Mouse (Mus musculus): ENCODE measurements around the gene Cdiptos. TPM values are rescaled to one million over a fixed set of nuclear protein-coding genes. Genes with fewer than 3 reads are reported as not detected.
A peak's percentile ranks its signal among the peaks of the same experiment; 100 is the strongest.

Cdiptos gene
- polyA plus RNA-seq, 1 experiment from 2014 or later = 2.1 TPM

- Histone ChIP-seq H3K9me3 (replicated peaks; ENCODE audit: control insufficient read depth, low read length) (no peaks in the 10 kb centered on the region), H3K27me3 (ENCODE audit: control insufficient read depth, insufficient read depth, low read length) (peaks cover 19% of the 10 kb centered on the region), H3K9ac (ENCODE audit: low read length) (peak within 1 kb of the TSS; percentile 48; the same call in 1 of the 2 replicates), H3K4me1 (ENCODE audit: control insufficient read depth, insufficient read depth, low read length) (peaks cover 7% of the 10 kb centered on the region; the same call in 1 of the 2 replicates), H3K36me3 (ENCODE audit: control insufficient read depth, insufficient read depth, low read length) (no peaks in the 10 kb centered on the region), H3K4me3 (replicated peaks; ENCODE audit: low read length) (peak within 1 kb of the TSS; percentile 55), H3K27ac (ENCODE audit: low read length) (no peak within 1 kb of the TSS), H3K4me2 (ENCODE audit: low read depth, low read length) (peak within 1 kb of the TSS; percentile 100)
- peak; percentile 86 for ATAC-seq (ENCODE audit: insufficient read depth, low FRiP score)
- WGBS = under 1% methylated on average over 42 of the region's 42 CpGs
These were observed 25.9 kb downstream of the Cdiptos start, which contains the start of gene Sez6l2 for GRCm38 (mm10) chr7:126949793-126950646. Gene Sez6l2, plus strand, starts transcription at chr7:126950563.

- Histone ChIP-seq H3K4me1 (ENCODE audit: control insufficient read depth, insufficient read depth, low read length) (peaks cover 7% of the 10 kb centered on the region; the same call in 1 of the 2 replicates), H3K27me3 (ENCODE audit: control insufficient read depth, insufficient read depth, low read length) (peaks cover 19% of the 10 kb centered on the region), H3K27ac (ENCODE audit: low read length) (no peak within 1 kb of the TSS), H3K36me3 (ENCODE audit: control insufficient read depth, insufficient read depth, low read length) (no peaks in the 10 kb centered on the region), H3K9me3 (replicated peaks; ENCODE audit: control insufficient read depth, low read length) (no peaks in the 10 kb centered on the region), H3K9ac (ENCODE audit: low read length) (peak within 1 kb of the TSS; percentile 48; the same call in 1 of the 2 replicates), H3K4me3 (replicated peaks; ENCODE audit: low read length) (peak within 1 kb of the TSS; percentile 55), H3K4me2 (ENCODE audit: low read depth, low read length) (peak within 1 kb of the TSS; percentile 100)
- 0% methylated on average over 21 of the region's 21 CpGs for WGBS
- no peak; the same call in 1 of the 2 replicates for ATAC-seq (ENCODE audit: insufficient read depth, low FRiP score)
These were observed 26.5 kb downstream of the Cdiptos start, which contains the start of gene Asphd1 for GRCm38 (mm10) chr7:126949403-126949792. Gene Asphd1, minus strand, starts transcription at chr7:126949582.

DNA sequence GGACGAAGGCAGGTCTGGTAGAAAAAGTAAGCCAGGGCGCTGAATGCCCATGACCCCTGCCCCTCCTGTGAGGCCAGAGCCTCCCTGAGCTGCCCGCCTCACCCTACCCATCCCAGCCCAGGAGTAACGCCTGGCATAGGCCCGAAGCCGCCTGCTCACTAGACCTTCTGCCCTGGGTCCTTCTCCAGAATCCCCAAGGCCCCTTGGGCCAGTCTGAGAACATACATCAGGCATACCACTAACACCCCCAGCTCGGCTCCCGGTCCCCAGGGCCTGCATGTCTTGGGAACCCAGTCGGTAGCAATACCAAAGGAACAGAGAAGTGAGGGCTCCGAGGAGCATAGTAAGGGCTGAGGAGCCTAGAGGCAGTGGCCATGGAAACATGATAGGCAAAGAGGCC lies 27.3 kb downstream of the Cdiptos start:
- Histone ChIP-seq H3K4me2 (ENCODE audit: low read depth, low read length) (no peak overlapping the region), H3K9ac (ENCODE audit: low read length) (no peak overlapping the region), H3K9me3 (replicated peaks; ENCODE audit: control insufficient read depth, low read length) (no peaks in the 10 kb centered on the region), H3K36me3 (ENCODE audit: control insufficient read depth, insufficient read depth, low read length) (no peaks in the 10 kb centered on the region), H3K4me3 (replicated peaks; ENCODE audit: low read length) (no peak overlapping the region), H3K27ac (ENCODE audit: low read length) (no peak overlapping the region), H3K4me1 (ENCODE audit: control insufficient read depth, insufficient read depth, low read length) (peaks cover 7% of the 10 kb centered on the region; the same call in 1 of the 2 replicates), H3K27me3 (ENCODE audit: control insufficient read depth, insufficient read depth, low read length) (peaks cover 19% of the 10 kb centered on the region)
- ATAC-seq (ENCODE audit: insufficient read depth, low FRiP score) = no peak
- WGBS = 72% methylated on average over 10 of the region's 10 CpGs

DNA sequence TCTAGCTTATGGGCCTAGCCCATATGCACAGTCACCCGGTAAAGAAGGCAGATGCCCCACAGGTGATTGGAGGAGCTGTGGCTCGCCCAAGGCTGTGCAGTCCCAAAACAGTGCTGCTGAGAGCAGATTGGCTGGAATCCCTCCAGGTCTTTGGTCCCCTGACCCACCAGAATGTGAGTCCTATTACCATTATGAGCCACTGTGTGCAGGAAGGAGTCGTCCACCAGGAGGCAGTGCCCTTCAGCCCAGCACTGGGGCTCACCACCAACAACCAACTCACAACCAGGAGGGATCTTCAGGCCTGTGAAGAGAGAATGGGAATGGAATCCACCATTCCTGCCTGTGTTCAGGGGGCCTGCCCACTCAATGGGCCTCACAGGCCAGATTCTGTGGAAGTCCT lies 29.4 kb downstream of the Cdiptos start:
- H3K27me3 ChIP-seq (ENCODE audit: control insufficient read depth, insufficient read depth, low read length) = peaks cover 17% of the 10 kb centered on the region
- ATAC-seq (ENCODE audit: insufficient read depth, low FRiP score) = no peak
- no peak overlapping the region for H3K4me2 ChIP-seq (ENCODE audit: low read depth, low read length)
- no peak overlapping the region for H3K27ac ChIP-seq (ENCODE audit: low read length)
- peaks cover 7% of the 10 kb centered on the region; the same call in 1 of the 2 replicates for H3K4me1 ChIP-seq (ENCODE audit: control insufficient read depth, insufficient read depth, low read length)
- H3K9ac ChIP-seq (ENCODE audit: low read length) = no peak overlapping the region
- H3K36me3 ChIP-seq (ENCODE audit: control insufficient read depth, insufficient read depth, low read length) = no peaks in the 10 kb centered on the region
- no peak overlapping the region for H3K4me3 ChIP-seq (replicated peaks; ENCODE audit: low read length)
- WGBS = 43% methylated on average over 3 of the region's 3 CpGs
- no peaks in the 10 kb centered on the region for H3K9me3 ChIP-seq (replicated peaks; ENCODE audit: control insufficient read depth, low read length)

DNA sequence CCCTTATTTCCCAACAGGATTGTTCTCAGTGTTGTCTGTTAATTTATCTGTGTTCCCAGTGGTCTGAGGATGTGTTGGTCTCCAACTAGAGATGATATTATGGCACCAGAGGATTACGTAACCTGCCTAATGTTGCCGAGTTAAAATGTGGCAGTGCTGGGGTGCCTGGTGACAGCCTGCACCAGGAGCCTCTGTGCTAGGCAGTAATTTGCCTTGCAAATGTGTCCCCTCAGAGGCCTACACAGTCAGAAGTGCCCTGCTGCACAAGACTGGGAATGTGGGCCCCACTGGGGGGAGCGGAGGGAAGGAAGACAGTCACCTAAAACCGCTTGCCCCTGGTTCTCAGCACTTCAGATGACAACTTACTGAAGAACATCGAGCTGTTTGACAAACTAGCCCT lies 34.1 kb downstream of the Cdiptos start:
- H3K27me3 ChIP-seq (ENCODE audit: control insufficient read depth, insufficient read depth, low read length) = no peaks in the 10 kb centered on the region
- H3K4me1 ChIP-seq (ENCODE audit: control insufficient read depth, insufficient read depth, low read length) = no peaks in the 10 kb centered on the region
- H3K4me2 ChIP-seq (ENCODE audit: low read depth, low read length) = no peak overlapping the region
- ATAC-seq (ENCODE audit: insufficient read depth, low FRiP score) = no peak
- no peak overlapping the region for H3K4me3 ChIP-seq (replicated peaks; ENCODE audit: low read length)
- 85% methylated on average over 5 of the region's 5 CpGs for WGBS
- no peak overlapping the region for H3K27ac ChIP-seq (ENCODE audit: low read length)
- no peaks in the 10 kb centered on the region for H3K9me3 ChIP-seq (replicated peaks; ENCODE audit: control insufficient read depth, low read length)
- H3K9ac ChIP-seq (ENCODE audit: low read length) = no peak overlapping the region
- no peaks in the 10 kb centered on the region for H3K36me3 ChIP-seq (ENCODE audit: control insufficient read depth, insufficient read depth, low read length)

DNA sequence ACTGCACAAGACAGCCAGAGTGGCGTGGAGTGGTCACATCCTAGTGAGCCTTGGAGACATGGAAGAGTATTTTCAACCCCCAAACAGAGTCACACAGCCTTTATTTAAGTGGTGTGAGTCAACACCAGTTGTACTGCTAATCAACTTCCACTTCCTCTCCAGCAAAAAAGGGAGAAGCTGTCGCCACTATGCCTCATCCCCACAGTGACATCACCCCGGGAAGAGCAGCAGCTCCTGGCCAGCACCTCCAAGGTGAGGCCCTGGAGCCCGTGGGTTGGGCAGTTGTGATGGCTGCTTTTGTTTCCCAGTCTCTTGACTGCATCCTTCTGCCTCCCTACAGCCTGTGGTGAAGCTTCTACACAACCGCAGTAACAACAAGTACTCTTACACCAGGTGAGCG lies 34.7 kb downstream of the Cdiptos start:
- Histone ChIP-seq H3K27ac (ENCODE audit: low read length) (no peak overlapping the region), H3K9ac (ENCODE audit: low read length) (no peak overlapping the region), H3K36me3 (ENCODE audit: control insufficient read depth, insufficient read depth, low read length) (no peaks in the 10 kb centered on the region), H3K4me1 (ENCODE audit: control insufficient read depth, insufficient read depth, low read length) (no peaks in the 10 kb centered on the region), H3K9me3 (replicated peaks; ENCODE audit: control insufficient read depth, low read length) (no peaks in the 10 kb centered on the region), H3K27me3 (ENCODE audit: control insufficient read depth, insufficient read depth, low read length) (no peaks in the 10 kb centered on the region), H3K4me2 (ENCODE audit: low read depth, low read length) (no peak overlapping the region), H3K4me3 (replicated peaks; ENCODE audit: low read length) (no peak overlapping the region)
- 49% methylated on average over 6 of the region's 6 CpGs for WGBS
- ATAC-seq (ENCODE audit: insufficient read depth, low FRiP score) = no peak

DNA sequence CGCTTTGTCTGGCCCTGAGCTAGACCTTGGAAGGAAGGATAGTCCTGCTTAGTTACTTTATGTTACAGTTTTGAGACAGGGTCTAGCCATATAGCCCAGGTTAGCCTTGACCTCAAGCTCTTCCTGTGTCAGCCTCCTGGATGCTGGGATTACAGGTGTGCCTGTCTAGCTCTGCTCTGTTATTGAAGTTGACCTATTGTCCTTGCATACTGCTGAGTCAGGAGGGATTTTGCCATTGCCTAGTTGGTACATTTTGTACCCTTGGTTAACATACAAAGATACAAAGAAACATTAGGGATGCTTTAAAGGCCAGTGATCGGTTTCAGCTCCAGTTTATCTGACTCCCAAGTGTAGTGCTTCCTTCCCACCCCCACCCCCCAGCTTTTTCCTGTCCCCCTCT lies 43.2 kb downstream of the Cdiptos start:
- Histone ChIP-seq H3K4me3 (replicated peaks; ENCODE audit: low read length) (no peak overlapping the region), H3K4me2 (ENCODE audit: low read depth, low read length) (no peak overlapping the region), H3K27ac (ENCODE audit: low read length) (no peak overlapping the region), H3K4me1 (ENCODE audit: control insufficient read depth, insufficient read depth, low read length) (peaks cover 8% of the 10 kb centered on the region; the same call in 1 of the 2 replicates), H3K9ac (ENCODE audit: low read length) (no peak overlapping the region), H3K9me3 (replicated peaks; ENCODE audit: control insufficient read depth, low read length) (no peaks in the 10 kb centered on the region), H3K36me3 (ENCODE audit: control insufficient read depth, insufficient read depth, low read length) (no peaks in the 10 kb centered on the region), H3K27me3 (ENCODE audit: control insufficient read depth, insufficient read depth, low read length) (no peaks in the 10 kb centered on the region)
- WGBS = 92% methylated on average over 2 of the region's 2 CpGs
- no peak for ATAC-seq (ENCODE audit: insufficient read depth, low FRiP score)

GRCm38 (mm10) chr7:126929046-126929445 lies 46.9 kb downstream of the Cdiptos start:
- Histone ChIP-seq H3K4me1 (ENCODE audit: control insufficient read depth, insufficient read depth, low read length) (peaks cover 8% of the 10 kb centered on the region; the same call in 1 of the 2 replicates), H3K27ac (ENCODE audit: low read length) (peak overlapping the region; percentile 67), H3K9ac (ENCODE audit: low read length) (peak overlapping the region; percentile 88), H3K4me2 (ENCODE audit: low read depth, low read length) (peak overlapping the region; percentile 72), H3K9me3 (replicated peaks; ENCODE audit: control insufficient read depth, low read length) (no peaks in the 10 kb centered on the region), H3K36me3 (ENCODE audit: control insufficient read depth, insufficient read depth, low read length) (no peaks in the 10 kb centered on the region), H3K4me3 (replicated peaks; ENCODE audit: low read length) (peak overlapping the region; percentile 90), H3K27me3 (ENCODE audit: control insufficient read depth, insufficient read depth, low read length) (no peaks in the 10 kb centered on the region)
- WGBS = 0% methylated on average over 26 of the region's 27 CpGs
- no peak for ATAC-seq (ENCODE audit: insufficient read depth, low FRiP score)

DNA sequence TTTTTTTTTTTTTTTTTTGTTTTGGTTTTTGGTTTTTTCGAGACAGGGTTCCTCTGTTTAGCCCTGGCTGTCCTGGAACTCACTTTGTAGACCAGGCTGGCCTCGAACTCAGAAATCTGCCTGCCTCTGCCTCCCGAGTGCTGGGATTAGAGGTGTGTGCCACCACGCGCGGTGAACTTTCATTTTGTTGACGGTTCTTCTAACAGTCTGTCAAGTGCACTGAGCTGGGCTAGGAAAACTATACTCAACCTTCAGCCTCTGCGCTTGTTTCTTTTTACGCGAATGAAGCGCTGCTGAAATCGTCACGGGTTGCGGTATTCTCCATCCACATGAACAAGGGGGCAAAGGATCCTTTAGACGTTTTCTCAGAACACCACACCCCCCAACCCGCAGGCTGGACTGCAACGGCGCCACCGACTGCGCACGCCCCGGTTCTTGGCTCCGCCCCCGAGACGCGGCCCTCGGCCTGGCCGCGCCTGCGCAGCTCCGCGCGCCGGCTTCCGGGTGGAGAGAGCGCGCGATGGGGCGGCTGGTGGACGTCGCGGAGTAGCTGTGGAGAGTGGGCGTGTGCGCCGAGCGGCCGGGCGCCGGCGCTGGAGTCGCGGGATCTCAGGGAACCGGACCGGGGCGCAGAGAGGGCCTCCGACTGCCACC lies 47.4 kb downstream of the Cdiptos start, which contains the start of gene Kctd13:
Gene Kctd13 (plus strand): TSS at position 496 of the 654 bp plus-strand sequence.
- no peaks in the 10 kb centered on the region for H3K36me3 ChIP-seq (ENCODE audit: control insufficient read depth, insufficient read depth, low read length)
- no peaks in the 10 kb centered on the region for H3K27me3 ChIP-seq (ENCODE audit: control insufficient read depth, insufficient read depth, low read length)
- H3K4me2 ChIP-seq (ENCODE audit: low read depth, low read length) = peak within 1 kb of the TSS; percentile 72
- H3K27ac ChIP-seq (ENCODE audit: low read length) = peak within 1 kb of the TSS; percentile 67
- H3K4me3 ChIP-seq (replicated peaks; ENCODE audit: low read length) = peak within 1 kb of the TSS; percentile 90
- H3K9ac ChIP-seq (ENCODE audit: low read length) = peak within 1 kb of the TSS; percentile 88
- 2% methylated on average over 56 of the region's 56 CpGs for WGBS
- H3K9me3 ChIP-seq (replicated peaks; ENCODE audit: control insufficient read depth, low read length) = no peaks in the 10 kb centered on the region
- ATAC-seq (ENCODE audit: insufficient read depth, low FRiP score) = peak; percentile 96
- H3K4me1 ChIP-seq (ENCODE audit: control insufficient read depth, insufficient read depth, low read length) = peaks cover 8% of the 10 kb centered on the region; the same call in 1 of the 2 replicates

Data from stomach, embryonic 16.5 days (tissue).